Mouse (Mus musculus) monocyte, adult 59 days (primary cell): ENCODE results near the gene Gm45337. TPM values are rescaled to one million over a fixed set of nuclear protein-coding genes. Genes with fewer than 3 reads are reported as not detected.

Experiments
- total RNA-seq, 2 experiments: library from RNA; stranded (reverse); gene quantifications; one replicate each; pipeline ENCODE4 v1.2.4; 2023

Gm45337 gene
- total RNA-seq, result not detected

GRCm38 (mm10) chr7:142144507-142144906 lies at the start of gene Gm45337:
Gene Gm45337 (minus strand): TSS chr7:142144607.

GRCm38 (mm10) chr7:142190289-142190688 lies 45.9 kb upstream of the Gm45337 start, which contains the start of gene Gm10153:
Gene Gm10153 (minus strand): TSS chr7:142190389.

GRCm38 (mm10) chr7:142175905-142176304 lies 31.5 kb upstream of the Gm45337 start, which contains the start of gene Krtap5-2:
Gene Krtap5-2 (minus strand): TSS chr7:142176005.

GRCm38 (mm10) chr7:142165639-142166038 lies 21.2 kb upstream of the Gm45337 start, which contains the start of gene Gm4553:
Gene Gm4553 (minus strand): TSS chr7:142165739.

GRCm38 (mm10) chr7:142157013-142157412 lies 12.6 kb upstream of the Gm45337 start, which contains the start of gene Gm29735:
Gene Gm29735 (minus strand): TSS chr7:142157113.

GRCm38 (mm10) chr7:142135934-142136333 lies 8.5 kb downstream of the Gm45337 start, which contains the start of gene Gm39115:
Gene Gm39115 (minus strand): TSS chr7:142136034.

GRCm38 (mm10) chr7:142120629-142121028 lies 23.8 kb downstream of the Gm45337 start, which contains the start of gene Gm45618:
Gene Gm45618 (minus strand): TSS chr7:142120729.

GRCm38 (mm10) chr7:142095183-142095931 lies 49.0 kb downstream of the Gm45337 start, which contains the start of gene Dusp8:
Gene Dusp8 (minus strand): TSS chr7:142095843.

Other genes starting within 250 kb of the Gm45337 start
- 10 to 100 TPM; 56.4 to 60.9 TPM for gene Tollip, start 226.1 kb downstream of the Gm45337 start, total RNA-seq
- gene Brsk2, start 194.9 kb downstream of the Gm45337 start, total RNA-seq, result not detected
- 10 to 100 TPM; 33.7 to 38.0 TPM for gene Mob2, start 83.5 kb downstream of the Gm45337 start, total RNA-seq
- 1 to 10 TPM; 1.2 to 2.1 TPM for gene Dusp8, start 48.8 kb downstream of the Gm45337 start, total RNA-seq
- not detected for gene Gm45618, start 23.9 kb downstream of the Gm45337 start, total RNA-seq
- not detected for gene Gm39115, start 8.6 kb downstream of the Gm45337 start, total RNA-seq
- not detected for gene Gm29735, start 12.5 kb upstream of the Gm45337 start, total RNA-seq
- not detected for gene Gm4553, start 21.1 kb upstream of the Gm45337 start, total RNA-seq
- gene Krtap5-2, start 31.4 kb upstream of the Gm45337 start, total RNA-seq, result not detected
- not detected for gene Gm10153, start 45.8 kb upstream of the Gm45337 start, total RNA-seq
- not detected for gene Krtap5-3, start 56.8 kb upstream of the Gm45337 start, total RNA-seq
- not detected for gene Gm7579, start 67.3 kb upstream of the Gm45337 start, total RNA-seq
- not detected for gene Krtap5-5, start 85.4 kb upstream of the Gm45337 start, total RNA-seq
- gene Gm40460, start 96.5 kb upstream of the Gm45337 start, total RNA-seq, result not detected
- not detected for gene Gm2431, start 113.7 kb upstream of the Gm45337 start, total RNA-seq
- gene Gm4559, start 129.8 kb upstream of the Gm45337 start, total RNA-seq, result not detected
- not detected for gene Krtap5-1, start 152.5 kb upstream of the Gm45337 start, total RNA-seq
- gene Krtap5-4, start 158.9 kb upstream of the Gm45337 start, total RNA-seq, result not detected
- gene Ifitm10, start 229.1 kb upstream of the Gm45337 start, total RNA-seq, result 10 to 100 TPM in 1 of 2 experiments, 1 to 10 TPM in 1; 8.6 to 10.3 TPM
- gene Gm49369, start 238.1 kb upstream of the Gm45337 start, total RNA-seq, result not detected
- 100 to 1,000 TPM; 587 to 608 TPM for gene Ctsd, start 243.4 kb upstream of the Gm45337 start, total RNA-seq